Mouse (Mus musculus): ENCODE data around the gene Mamstr.

- TF ChIP-seq POLR2A (IDR thresholded peaks at IDR 0.05; ENCODE audit: borderline replicate concordance, insufficient read depth, low read length) (no peak), CTCF (IDR thresholded peaks at IDR 0.05; ENCODE audit: borderline replicate concordance, insufficient read depth, low read depth, low read length) (no peak)
Observed at GRCm38 (mm10) chr7:45692364-45692763, 52.6 kb downstream of the Mamstr start.
